Mouse (Mus musculus) ES-E14 (cell line): ENCODE results near the gene Rcan2. TPM values are rescaled to one million over a fixed set of nuclear protein-coding genes. Genes with fewer than 3 reads are reported as not detected.

ENCODE experiments used
- DNase-seq: peaks from one replicate; pipeline ENCODE4 v3.0.0-alpha.2; 2013; ENCODE audit warnings: low read depth, low spot score
- H3K27ac ChIP-seq: 2 replicates; pipeline ENCODE4 v1.5.1; 2012; ENCODE audit warnings: low read depth, mild to moderate bottlenecking, low read length, moderate library complexity, mixed read lengths; ENCODE audit not compliant: poor library complexity, insufficient read depth, severe bottlenecking
- H3K36me3 ChIP-seq: 2 replicates; pipeline ENCODE4 v1.6.1; 2012; ENCODE audit warnings: mild to moderate bottlenecking, low read length, moderate library complexity, mixed read lengths; ENCODE audit not compliant: control insufficient read depth, poor library complexity, insufficient read depth, severe bottlenecking
- H3K4me1 ChIP-seq, 2 experiments: fragments of 150-350 bp in 1 of 2; sonication (generic) in 1 of 2; 2 replicates each; pipeline ENCODE4 v1.6.1; 2012; ENCODE audit warnings: low read length in 2 of 2, mild to moderate bottlenecking in 1 of 2, mixed read lengths in 1 of 2; ENCODE audit not compliant: control insufficient read depth in 2 of 2, insufficient read depth in 2 of 2, poor library complexity in 1 of 2
- H3K4me3 ChIP-seq, 2 experiments: fragments of 150-350 bp in 1 of 2; sonication (generic) in 1 of 2; 2 replicates each; pipeline ENCODE4 v1.5.1; 2012; ENCODE audit warnings: low read length in 2 of 2, low read depth in 1 of 2, mild to moderate bottlenecking in 1 of 2, mixed read lengths in 1 of 2; ENCODE audit not compliant: insufficient read depth in 1 of 2, poor library complexity in 1 of 2, severe bottlenecking in 1 of 2
- H3K9ac ChIP-seq: 2 replicates; pipeline ENCODE4 v1.6.1; 2012; ENCODE audit warnings: low read depth, mild to moderate bottlenecking, low read length, mixed read lengths; ENCODE audit not compliant: poor library complexity, insufficient read depth, severe bottlenecking
- H3K9me3 ChIP-seq: fragments of 150-350 bp; sonication (generic); 2 replicates; pipeline ENCODE4 v1.6.1; 2012; ENCODE audit warnings: low read depth, mild to moderate bottlenecking, low read length; ENCODE audit not compliant: control insufficient read depth, insufficient read depth
- CHD2 ChIP-seq: IDR thresholded peaks from 2 replicates; pipeline ENCODE4 v1.6.1; 2014; ENCODE audit warnings: mild to moderate bottlenecking, low read depth, low read length, inconsistent platforms
- HCFC1 ChIP-seq: IDR thresholded peaks from 2 replicates; pipeline ENCODE4 v1.6.1; 2012; ENCODE audit warnings: low read length, inconsistent platforms, borderline replicate concordance; ENCODE audit not compliant: insufficient read depth
- MAFK ChIP-seq: IDR thresholded peaks from 2 replicates; pipeline ENCODE4 v1.6.1; 2014; ENCODE audit warnings: mild to moderate bottlenecking, low read depth, low read length, inconsistent platforms; ENCODE audit not compliant: insufficient read depth
- ZC3H11A ChIP-seq: IDR thresholded peaks from 2 replicates; pipeline ENCODE4 v1.6.1; 2012; ENCODE audit warnings: low read depth, mild to moderate bottlenecking, inconsistent platforms, low read length, borderline replicate concordance
- ZNF384 ChIP-seq: IDR thresholded peaks from 2 replicates; pipeline ENCODE4 v1.6.1; 2012; ENCODE audit warnings: low read depth, low read length, inconsistent platforms
- in situ Hi-C, 2 experiments: fragments of 600-800 bp; cut with MboI; formaldehyde crosslinking; loops; one replicate each; pipeline ENCODE4 v1.15.1; 2025; ENCODE audit warnings: low sequenced_read_pairs in 2 of 2, inconsistent platforms in 1 of 2; ENCODE audit not compliant: unreplicated experiment in 2 of 2
- total RNA-seq: library from RNA; depleted of rRNA; stranded (reverse); fragments of 300-350 nt; gene quantifications from 2 replicates; pipeline ENCODE4 v1.2.3, GENCODE M21; 2012

The Rcan2 gene
- total RNA-seq, 1 experiment = 0.40 TPM

GRCm38 (mm10) chr17:43801595-43802373, 633 bp downstream of the Rcan2 start:
- TF ChIP-seq CHD2 (no peak), ZC3H11A (no peak), ZNF384 (no peak), HCFC1 (no peak), MAFK (no peak)
- Histone ChIP-seq H3K4me1 (no peaks in the 10 kb centered on the region), H3K36me3 (no peaks in the 10 kb centered on the region), H3K9ac (peak overlapping the region; percentile 48), H3K27ac (no peak overlapping the region), H3K4me3 (peak overlapping the region; percentile 72 to 82), H3K9me3 (no peaks in the 10 kb centered on the region)
- peak; percentile 34 for DNase-seq
- in situ Hi-C loops = no loop called here

- DNase-seq = no peak
- peak overlapping the region in 1 of 2 experiments; percentile 82; a peak in 1 of 4 replicates for H3K4me3 ChIP-seq
- H3K9ac ChIP-seq = no peak overlapping the region
- TF ChIP-seq CHD2 (no peak), MAFK (no peak), HCFC1 (no peak), ZNF384 (no peak), ZC3H11A (no peak)
- no peaks in the 10 kb centered on the region for H3K36me3 ChIP-seq
- H3K27ac ChIP-seq = no peak overlapping the region
- H3K4me1 ChIP-seq = no peaks in the 10 kb centered on the region
- in situ Hi-C loops = no loop called here
- H3K9me3 ChIP-seq = no peaks in the 10 kb centered on the region
Measured at GRCm38 (mm10) chr17:43802414-43802813, 1.3 kb downstream of the Rcan2 start.

GRCm38 (mm10) chr17:43803111-43803510, 2.0 kb downstream of the Rcan2 start:
- no peak for DNase-seq
- TF ChIP-seq MAFK (no peak), HCFC1 (no peak), ZNF384 (no peak), ZC3H11A (no peak), CHD2 (no peak)
- Histone ChIP-seq H3K9ac (no peak overlapping the region), H3K9me3 (no peaks in the 10 kb centered on the region), H3K36me3 (no peaks in the 10 kb centered on the region), H3K4me3 (no peak overlapping the region), H3K27ac (no peak overlapping the region), H3K4me1 (no peaks in the 10 kb centered on the region)
- in situ Hi-C loops = no loop called here

- Histone ChIP-seq H3K36me3 (no peaks in the 10 kb centered on the region), H3K4me1 (no peaks in the 10 kb centered on the region), H3K4me3 (no peak overlapping the region), H3K27ac (no peak overlapping the region), H3K9ac (no peak overlapping the region), H3K9me3 (no peaks in the 10 kb centered on the region)
- in situ Hi-C loops = no loop called here
- no peak for DNase-seq
- TF ChIP-seq CHD2 = no peak
- TF ChIP-seq MAFK = no peak
- no peak for TF ChIP-seq ZNF384
- no peak for TF ChIP-seq HCFC1
- TF ChIP-seq ZC3H11A = no peak
Measured at GRCm38 (mm10) chr17:43803764-43804163, 2.6 kb downstream of the Rcan2 start.

GRCm38 (mm10) chr17:43806841-43807240, 5.7 kb downstream of the Rcan2 start:
- DNase-seq = no peak

More at GRCm38 (mm10) chr17:43806841-43807240, 5.7 kb downstream of the Rcan2 start:
- no peaks in the 10 kb centered on the region for H3K4me1 ChIP-seq
- no peaks in the 10 kb centered on the region for H3K36me3 ChIP-seq
- H3K9ac ChIP-seq = no peak overlapping the region
- H3K4me3 ChIP-seq = no peak overlapping the region
- H3K9me3 ChIP-seq = no peaks in the 10 kb centered on the region
- in situ Hi-C loops = no loop called here
- H3K27ac ChIP-seq = no peak overlapping the region
- no peak for TF ChIP-seq HCFC1
- TF ChIP-seq MAFK = no peak
